Mouse (Mus musculus) ES-E14 (cell line): Measurements from ENCODE around the gene Gxylt2. TPM values are rescaled to one million over a fixed set of nuclear protein-coding genes. Genes with fewer than 3 reads are reported as not detected.

Experiments
- DNase-seq: peaks from one replicate; pipeline ENCODE4 v3.0.0-alpha.2; 2013; ENCODE audit warnings: low read depth, low spot score
- H3K27ac ChIP-seq: 2 replicates; pipeline ENCODE4 v1.5.1; 2012; ENCODE audit warnings: low read depth, mild to moderate bottlenecking, low read length, moderate library complexity, mixed read lengths; ENCODE audit not compliant: poor library complexity, insufficient read depth, severe bottlenecking
- H3K36me3 ChIP-seq: 2 replicates; pipeline ENCODE4 v1.6.1; 2012; ENCODE audit warnings: mild to moderate bottlenecking, low read length, moderate library complexity, mixed read lengths; ENCODE audit not compliant: control insufficient read depth, poor library complexity, insufficient read depth, severe bottlenecking
- H3K4me1 ChIP-seq, 2 experiments: fragments of 150-350 bp in 1 of 2; sonication (generic) in 1 of 2; 2 replicates each; pipeline ENCODE4 v1.6.1; 2012; ENCODE audit warnings: low read length in 2 of 2, mild to moderate bottlenecking in 1 of 2, mixed read lengths in 1 of 2; ENCODE audit not compliant: control insufficient read depth in 2 of 2, insufficient read depth in 2 of 2, poor library complexity in 1 of 2
- H3K4me3 ChIP-seq, 2 experiments: fragments of 150-350 bp in 1 of 2; sonication (generic) in 1 of 2; 2 replicates each; pipeline ENCODE4 v1.5.1; 2012; ENCODE audit warnings: low read length in 2 of 2, low read depth in 1 of 2, mild to moderate bottlenecking in 1 of 2, mixed read lengths in 1 of 2; ENCODE audit not compliant: insufficient read depth in 1 of 2, poor library complexity in 1 of 2, severe bottlenecking in 1 of 2
- H3K9ac ChIP-seq: 2 replicates; pipeline ENCODE4 v1.6.1; 2012; ENCODE audit warnings: low read depth, mild to moderate bottlenecking, low read length, mixed read lengths; ENCODE audit not compliant: poor library complexity, insufficient read depth, severe bottlenecking
- H3K9me3 ChIP-seq: fragments of 150-350 bp; sonication (generic); 2 replicates; pipeline ENCODE4 v1.6.1; 2012; ENCODE audit warnings: low read depth, mild to moderate bottlenecking, low read length; ENCODE audit not compliant: control insufficient read depth, insufficient read depth
- CHD2 ChIP-seq: IDR thresholded peaks from 2 replicates; pipeline ENCODE4 v1.6.1; 2014; ENCODE audit warnings: mild to moderate bottlenecking, low read depth, low read length, inconsistent platforms
- HCFC1 ChIP-seq: IDR thresholded peaks from 2 replicates; pipeline ENCODE4 v1.6.1; 2012; ENCODE audit warnings: low read length, inconsistent platforms, borderline replicate concordance; ENCODE audit not compliant: insufficient read depth
- MAFK ChIP-seq: IDR thresholded peaks from 2 replicates; pipeline ENCODE4 v1.6.1; 2014; ENCODE audit warnings: mild to moderate bottlenecking, low read depth, low read length, inconsistent platforms; ENCODE audit not compliant: insufficient read depth
- ZC3H11A ChIP-seq: IDR thresholded peaks from 2 replicates; pipeline ENCODE4 v1.6.1; 2012; ENCODE audit warnings: low read depth, mild to moderate bottlenecking, inconsistent platforms, low read length, borderline replicate concordance
- ZNF384 ChIP-seq: IDR thresholded peaks from 2 replicates; pipeline ENCODE4 v1.6.1; 2012; ENCODE audit warnings: low read depth, low read length, inconsistent platforms
- in situ Hi-C, 2 experiments: fragments of 600-800 bp; cut with MboI; formaldehyde crosslinking; loops; one replicate each; pipeline ENCODE4 v1.15.1; 2025; ENCODE audit warnings: low sequenced_read_pairs in 2 of 2, inconsistent platforms in 1 of 2; ENCODE audit not compliant: unreplicated experiment in 2 of 2
- total RNA-seq: library from RNA; depleted of rRNA; stranded (reverse); fragments of 300-350 nt; gene quantifications from 2 replicates; pipeline ENCODE4 v1.2.3, GENCODE M21; 2012

Gxylt2 gene
- total RNA-seq, 1 experiment = 1.3 TPM

- in situ Hi-C loops = no loop called here
- no peak for DNase-seq
- TF ChIP-seq MAFK (no peak), CHD2 (no peak), ZC3H11A (no peak), HCFC1 (no peak), ZNF384 (no peak)
Observed at GRCm38 (mm10) chr6:100767756-100768155, 63.2 kb downstream of the Gxylt2 start.

GRCm38 (mm10) chr6:100775923-100776505, 71.5 kb downstream of the Gxylt2 start:
- no peak overlapping the region for H3K4me3 ChIP-seq
- H3K9me3 ChIP-seq = no peaks in the 10 kb centered on the region
- H3K4me1 ChIP-seq = no peaks in the 10 kb centered on the region
- no peak overlapping the region for H3K9ac ChIP-seq
- H3K36me3 ChIP-seq = no peaks in the 10 kb centered on the region
- in situ Hi-C loops = no loop called here
- no peak for TF ChIP-seq HCFC1
- TF ChIP-seq CHD2 = no peak
- no peak for TF ChIP-seq ZNF384
- TF ChIP-seq ZC3H11A = no peak
- no peak for TF ChIP-seq MAFK
- no peak for DNase-seq
- H3K27ac ChIP-seq = no peak overlapping the region

More at GRCm38 (mm10) chr6:100767756-100768155, 63.2 kb downstream of the Gxylt2 start:
- Histone ChIP-seq H3K36me3 (no peaks in the 10 kb centered on the region), H3K9me3 (no peaks in the 10 kb centered on the region), H3K9ac (no peak overlapping the region), H3K4me1 (no peaks in the 10 kb centered on the region), H3K27ac (no peak overlapping the region), H3K4me3 (no peak overlapping the region)

- no peak for DNase-seq
- Histone ChIP-seq H3K36me3 (no peaks in the 10 kb centered on the region), H3K9ac (no peak overlapping the region), H3K4me3 (no peak overlapping the region), H3K4me1 (no peaks in the 10 kb centered on the region), H3K27ac (no peak overlapping the region), H3K9me3 (no peaks in the 10 kb centered on the region)
- TF ChIP-seq MAFK = no peak
- TF ChIP-seq HCFC1 = no peak
- TF ChIP-seq ZNF384 = no peak
- no peak for TF ChIP-seq ZC3H11A
- in situ Hi-C loops = no loop called here
Observed at GRCm38 (mm10) chr6:100778595-100778994, 74.1 kb downstream of the Gxylt2 start.

- Histone ChIP-seq H3K36me3 (no peaks in the 10 kb centered on the region), H3K27ac (no peak overlapping the region), H3K9ac (no peak overlapping the region), H3K4me3 (no peak overlapping the region), H3K4me1 (no peaks in the 10 kb centered on the region), H3K9me3 (no peaks in the 10 kb centered on the region)
- TF ChIP-seq MAFK (no peak), CHD2 (no peak), ZC3H11A (no peak)
- in situ Hi-C loops = no loop called here
- no peak for DNase-seq
Observed at GRCm38 (mm10) chr6:100780421-100780820, 75.9 kb downstream of the Gxylt2 start.

GRCm38 (mm10) chr6:100781644-100782043, 77.1 kb downstream of the Gxylt2 start:
- TF ChIP-seq ZNF384 = no peak
- DNase-seq = no peak
- in situ Hi-C loops = no loop called here

More at GRCm38 (mm10) chr6:100781644-100782043, 77.1 kb downstream of the Gxylt2 start:
- no peak overlapping the region for H3K9ac ChIP-seq
- no peaks in the 10 kb centered on the region for H3K4me1 ChIP-seq
- no peak overlapping the region for H3K27ac ChIP-seq
- H3K4me3 ChIP-seq = no peak overlapping the region
- H3K36me3 ChIP-seq = no peaks in the 10 kb centered on the region
- H3K9me3 ChIP-seq = no peaks in the 10 kb centered on the region
